Mouse (Mus musculus) embryonic facial prominence, embryonic 14.5 days (tissue): ENCODE measurements around the gene Id4. TPM values are rescaled to one million over a fixed set of nuclear protein-coding genes. Genes with fewer than 3 reads are reported as not detected.
A peak's percentile ranks its signal among the peaks of the same experiment; 100 is the strongest.

Experiments
- ATAC-seq: fragments of 200-750 bp; cut with Nextera tagmentation; 2 replicates; pipeline ENCODE4 v1.8.0; 2017; ENCODE audit warnings: low read depth, moderate number of reproducible peaks, moderate TSS enrichment
- DNase-seq: peaks from one replicate; pipeline ENCODE4 v3.0.0-alpha.2; 2015; ENCODE audit warnings: low spot score
- H3K27ac ChIP-seq: fragments of 300-500 bp; sonication (generic); replicated peaks from 2 replicates; pipeline ENCODE4 v1.5.1; 2014; ENCODE audit warnings: low read depth, mild to moderate bottlenecking, low read length, moderate library complexity
- H3K27me3 ChIP-seq: fragments of 300-500 bp; sonication (generic); replicated peaks from 2 replicates; pipeline ENCODE4 v1.6.1; 2014; ENCODE audit warnings: low read length; ENCODE audit not compliant: control insufficient read depth, insufficient read depth
- H3K36me3 ChIP-seq: fragments of 300-500 bp; sonication (generic); 2 replicates; pipeline ENCODE4 v1.6.1; 2014; ENCODE audit warnings: low read length, mixed read lengths; ENCODE audit not compliant: control insufficient read depth, insufficient read depth
- H3K4me1 ChIP-seq: fragments of 300-500 bp; sonication (generic); 2 replicates; pipeline ENCODE4 v1.6.1; 2014; ENCODE audit warnings: antibody characterized with exemption, low read length; ENCODE audit not compliant: control insufficient read depth, insufficient read depth
- H3K4me2 ChIP-seq: fragments of 300-500 bp; sonication (generic); 2 replicates; pipeline ENCODE4 v1.6.1; 2014; ENCODE audit warnings: low read depth, mild to moderate bottlenecking, low read length, moderate library complexity, mixed read lengths
- H3K4me3 ChIP-seq: fragments of 300-500 bp; sonication (generic); 2 replicates; pipeline ENCODE4 v1.5.1; 2014; ENCODE audit warnings: low read depth, mild to moderate bottlenecking, low read length
- H3K9ac ChIP-seq: fragments of 300-500 bp; sonication (generic); 2 replicates; pipeline ENCODE4 v1.6.1; 2014; ENCODE audit warnings: low read depth, mild to moderate bottlenecking, low read length, moderate library complexity, mixed read lengths
- H3K9me3 ChIP-seq: fragments of 300-500 bp; sonication (generic); 2 replicates; pipeline ENCODE4 v1.6.1; 2016; ENCODE audit warnings: low read length; ENCODE audit not compliant: control insufficient read depth
- WGBS: fragments of 180-500 bp; shearing (Covaris S2); extraction: QIAGEN DNeasy Blood & Tissue Kit; methylation state at CpG from one replicate; pipeline ENCODE4 v1.1.7; 2014; 5-methylcytosine and 5-hydroxymethylcytosine counted together
- polyA plus RNA-seq: library from polyadenylated mRNA; unstranded; fragments of >200 nt; fragmentation: Nextera tagmentation; extraction: Ambion mirVana; gene quantifications from 2 replicates; pipeline ENCODE4 v1.2.1, GENCODE M21; 2014

Gene Id4
- polyA plus RNA-seq: 11.8 and 13.0 TPM in 2 replicates

DNA sequence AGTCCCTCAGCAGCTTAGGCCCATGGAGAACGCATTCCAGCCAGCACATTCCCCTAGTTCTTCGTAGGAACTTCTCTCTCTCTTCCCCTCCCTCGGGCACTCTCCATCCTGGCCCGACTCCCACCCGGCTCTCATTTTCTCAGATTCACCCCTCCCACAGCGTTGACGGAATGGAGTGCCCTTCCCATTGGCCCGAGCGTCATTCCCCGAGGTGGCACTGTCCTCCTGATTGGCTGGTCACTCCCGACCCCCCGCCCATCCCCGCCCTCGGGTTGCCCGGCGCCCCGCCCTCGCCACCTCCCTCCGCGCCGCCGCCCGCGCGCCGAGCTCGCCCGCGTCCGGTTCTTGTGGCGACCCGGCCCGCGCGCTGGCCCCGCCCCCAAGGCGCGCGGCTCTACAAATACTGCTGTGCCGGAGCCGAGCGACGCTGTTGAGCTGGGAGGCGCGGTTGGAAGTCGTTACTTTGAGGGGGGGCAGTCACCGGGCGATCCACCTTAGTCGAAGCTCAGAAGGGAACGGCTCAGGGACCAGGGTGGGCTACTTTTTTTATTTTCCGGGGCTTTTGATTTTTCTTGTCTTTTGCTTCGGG is at the start of gene Id4:
TSS of gene Id4 (plus strand) at position 539 of the 589 bp plus-strand sequence.
- no peaks in the 10 kb centered on the region for H3K27me3 ChIP-seq
- H3K27ac ChIP-seq: peak within 1 kb of the TSS; percentile 93
- H3K9ac ChIP-seq: peak within 1 kb of the TSS; percentile 86
- H3K9me3 ChIP-seq: no peaks in the 10 kb centered on the region
- peak within 1 kb of the TSS; percentile 83 for H3K4me3 ChIP-seq
- WGBS: under 1% methylated on average over 41 of the region's 52 CpGs
- peaks cover 3% of the 10 kb centered on the region; the same call in 1 of the 2 replicates for H3K4me1 ChIP-seq
- no peaks in the 10 kb centered on the region for H3K36me3 ChIP-seq
- ATAC-seq (peak; percentile 96), DNase-seq (peak; percentile 99)
- H3K4me2 ChIP-seq: peak within 1 kb of the TSS; percentile 91

- Histone ChIP-seq H3K9ac (no peak overlapping the region), H3K27ac (peak overlapping the region; percentile 71), H3K4me3 (peak overlapping the region; percentile 13; the same call in 1 of the 2 replicates), H3K4me2 (peak overlapping the region; percentile 48), H3K4me1 (peaks cover 20% of the 10 kb centered on the region; the same call in 1 of the 2 replicates), H3K9me3 (no peaks in the 10 kb centered on the region), H3K36me3 (no peaks in the 10 kb centered on the region), H3K27me3 (no peaks in the 10 kb centered on the region)
- 20% methylated on average over 8 of the region's 8 CpGs for WGBS
- ATAC-seq (no peak), DNase-seq (peak; percentile 45)
These were observed 33.9 kb upstream of the Id4 start for GRCm38 (mm10) chr13:48227136-48227535.

- no peaks in the 10 kb centered on the region for H3K9me3 ChIP-seq
- peak overlapping the region; percentile 60 for H3K9ac ChIP-seq
- H3K4me2 ChIP-seq: peak overlapping the region; percentile 66
- DNase-seq: peak; percentile 98
- under 1% methylated on average over 25 of the region's 38 CpGs for WGBS
- H3K4me3 ChIP-seq: peak overlapping the region; percentile 34
- ATAC-seq: peak; percentile 98
- no peaks in the 10 kb centered on the region for H3K36me3 ChIP-seq
- no peaks in the 10 kb centered on the region for H3K27me3 ChIP-seq
- H3K27ac ChIP-seq: peak overlapping the region; percentile 93
- peaks cover 20% of the 10 kb centered on the region; the same call in 1 of the 2 replicates for H3K4me1 ChIP-seq
These were observed 33.3 kb upstream of the Id4 start for GRCm38 (mm10) chr13:48227712-48228111.

DNA sequence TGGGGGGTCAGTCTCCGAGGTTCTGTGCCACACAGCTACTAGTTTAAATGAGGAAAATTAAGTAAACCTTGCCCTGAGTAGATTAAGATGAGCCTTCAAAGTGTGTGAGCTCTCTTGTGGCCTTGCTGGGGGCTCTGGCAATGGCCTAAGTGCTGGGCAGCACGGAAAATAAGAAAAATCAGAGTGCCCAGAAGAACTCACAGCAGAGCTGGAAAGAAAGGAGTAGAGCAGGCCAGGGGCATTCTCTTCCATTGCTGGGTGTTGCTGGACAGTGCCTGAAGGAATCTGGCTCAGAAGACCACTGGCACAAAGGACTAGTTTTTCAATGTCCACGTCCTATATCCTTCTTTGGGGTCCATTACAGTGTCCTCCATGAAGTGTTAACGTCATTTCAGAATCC is 32.9 kb upstream of the Id4 start:
- Histone ChIP-seq H3K27me3 (no peaks in the 10 kb centered on the region), H3K27ac (peak overlapping the region; percentile 93), H3K36me3 (no peaks in the 10 kb centered on the region), H3K4me2 (peak overlapping the region; percentile 66), H3K4me3 (peak overlapping the region; percentile 34), H3K9ac (peak overlapping the region; percentile 60), H3K4me1 (peaks cover 20% of the 10 kb centered on the region; the same call in 1 of the 2 replicates), H3K9me3 (no peaks in the 10 kb centered on the region)
- WGBS: 14% methylated on average over 4 of the region's 4 CpGs
- peak; percentile 7 for DNase-seq
- peak; percentile 53 for ATAC-seq

- H3K27ac ChIP-seq: peak overlapping the region; percentile 30
- H3K4me2 ChIP-seq: peak overlapping the region; percentile 8; the same call in 1 of the 2 replicates
- DNase-seq (peak; percentile 52), ATAC-seq (no peak)
- no peaks in the 10 kb centered on the region for H3K27me3 ChIP-seq
- no peak overlapping the region for H3K4me3 ChIP-seq
- 32% methylated on average over 6 of the region's 6 CpGs for WGBS
- peaks cover 20% of the 10 kb centered on the region; the same call in 1 of the 2 replicates for H3K4me1 ChIP-seq
- no peaks in the 10 kb centered on the region for H3K9me3 ChIP-seq
- H3K9ac ChIP-seq: no peak overlapping the region
- H3K36me3 ChIP-seq: no peaks in the 10 kb centered on the region
These were observed 30.0 kb upstream of the Id4 start for GRCm38 (mm10) chr13:48230996-48231395.

DNA sequence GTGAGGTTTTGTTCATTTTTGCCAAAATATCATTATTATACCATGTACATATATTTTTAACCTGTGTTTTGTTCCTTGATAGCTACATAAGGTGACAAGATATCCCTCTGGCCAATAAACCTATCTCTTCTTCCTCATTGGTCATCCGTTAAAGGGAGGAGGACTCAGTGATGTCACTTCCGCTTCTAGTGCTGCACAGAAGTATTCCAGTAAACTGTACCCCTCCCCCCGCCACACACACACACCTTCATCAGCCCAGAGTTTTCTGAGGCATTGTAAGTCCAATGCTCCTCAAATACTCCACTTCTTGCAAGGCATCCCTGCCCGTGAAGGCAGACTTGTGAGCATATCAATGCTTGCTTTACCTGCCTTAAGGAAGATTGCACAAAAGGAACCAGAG is 24.6 kb upstream of the Id4 start:
- no peaks in the 10 kb centered on the region for H3K9me3 ChIP-seq
- 81% methylated on average over 4 of the region's 4 CpGs for WGBS
- no peak overlapping the region for H3K27ac ChIP-seq
- no peak overlapping the region for H3K4me3 ChIP-seq
- no peaks in the 10 kb centered on the region for H3K27me3 ChIP-seq
- DNase-seq (no peak), ATAC-seq (no peak)
- no peak overlapping the region for H3K9ac ChIP-seq
- peaks cover 8% of the 10 kb centered on the region; the same call in 1 of the 2 replicates for H3K4me1 ChIP-seq
- no peaks in the 10 kb centered on the region for H3K36me3 ChIP-seq
- no peak overlapping the region for H3K4me2 ChIP-seq

DNA sequence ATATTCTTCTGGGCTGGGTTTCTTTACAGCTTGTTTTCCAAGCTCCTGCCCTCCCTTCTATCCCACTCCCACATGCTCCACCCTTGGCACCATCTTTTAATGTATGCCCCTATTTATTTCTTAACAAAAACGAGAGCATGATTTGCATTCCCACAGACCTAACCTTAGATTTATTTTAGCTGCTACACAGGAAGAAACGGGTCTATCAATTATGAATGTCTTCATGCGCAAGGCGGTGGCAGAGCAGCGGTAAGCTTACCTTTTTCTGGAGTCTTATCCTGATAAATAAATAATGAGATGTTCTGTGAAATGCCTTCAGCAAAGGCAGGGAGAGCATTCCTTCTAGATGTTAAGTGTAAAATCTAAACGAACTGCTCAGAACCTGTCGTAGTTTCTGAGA is 24.2 kb upstream of the Id4 start:
- no peak for DNase-seq

GRCm38 (mm10) chr13:48237516-48237915 is 23.5 kb upstream of the Id4 start:
- H3K4me1 ChIP-seq: 0 out of 2 replicates have a peak, but pooled peaks cover 5% of the 10 kb centered on the region
- H3K4me2 ChIP-seq: no peak overlapping the region
- DNase-seq (peak; percentile 31), ATAC-seq (no peak)
- no peak overlapping the region for H3K27ac ChIP-seq
- H3K9ac ChIP-seq: no peak overlapping the region
- 13% methylated on average over 4 of the region's 4 CpGs for whole genome bisulfite sequencing
- H3K27me3 ChIP-seq: no peaks in the 10 kb centered on the region
- H3K9me3 ChIP-seq: no peaks in the 10 kb centered on the region
- no peak overlapping the region for H3K4me3 ChIP-seq
- H3K36me3 ChIP-seq: no peaks in the 10 kb centered on the region

More for the DNA sequence above, 24.2 kb upstream of the Id4 start:
- no peak overlapping the region for H3K9ac ChIP-seq
- 77% methylated on average over 7 of the region's 7 CpGs for WGBS
- no peak overlapping the region for H3K4me3 ChIP-seq
- no peak overlapping the region for H3K27ac ChIP-seq
- 0 out of 2 replicates have a peak, but pooled peaks cover 5% of the 10 kb centered on the region for H3K4me1 ChIP-seq
- ATAC-seq: no peak
- no peaks in the 10 kb centered on the region for H3K27me3 ChIP-seq
- H3K9me3 ChIP-seq: no peaks in the 10 kb centered on the region
- no peak overlapping the region for H3K4me2 ChIP-seq
- no peaks in the 10 kb centered on the region for H3K36me3 ChIP-seq
